Mouse (Mus musculus) olfactory bulb, adult 2 months (tissue): ENCODE data around the gene Plagl1. TPM values are rescaled to one million over a fixed set of nuclear protein-coding genes. Genes with fewer than 3 reads are reported as not detected.

Experiments used
- H3K27ac ChIP-seq: fragments of 200-500 bp; 2 replicates; pipeline ENCODE4 v1.5.1; 2012; ENCODE audit warnings: low read depth, low read length; ENCODE audit not compliant: insufficient read depth
- H3K4me1 ChIP-seq: fragments of 200-500 bp; 2 replicates; pipeline ENCODE4 v1.6.1; 2012; ENCODE audit warnings: low read length; ENCODE audit not compliant: control insufficient read depth, insufficient read depth
- H3K4me3 ChIP-seq: fragments of 200-500 bp; 2 replicates; pipeline ENCODE4 v1.5.1; 2012; ENCODE audit warnings: mild to moderate bottlenecking, low read depth, low read length, moderate library complexity; ENCODE audit not compliant: insufficient read depth
- CTCF ChIP-seq: fragments of 200-500 bp; IDR thresholded peaks from 2 replicates; pipeline ENCODE4 v1.5.1; 2012; ENCODE audit warnings: low read depth, mild to moderate bottlenecking, low read length, moderate library complexity; ENCODE audit not compliant: insufficient read depth
- POLR2A ChIP-seq: fragments of 200-500 bp; IDR thresholded peaks from 2 replicates; pipeline ENCODE4 v1.6.1; 2012; ENCODE audit warnings: mild to moderate bottlenecking, low read depth, low read length, moderate library complexity; ENCODE audit not compliant: insufficient read depth
- whole genome bisulfite sequencing: fragments of 180-500 bp; shearing (Covaris S2); methylation state at CpG from one replicate; pipeline ENCODE4 v1.1.7; 2018; 5-methylcytosine and 5-hydroxymethylcytosine counted together
- polyA plus RNA-seq: library from polyadenylated mRNA; stranded (reverse); fragments of >200 nt; gene quantifications from 2 replicates; pipeline ENCODE4 v1.2.4, GENCODE M21; 2012; ENCODE audit warnings: low replicate concordance; ENCODE audit not compliant: missing spikeins, insufficient read depth, insufficient read length

Plagl1 gene
- polyA plus RNA-seq, 1 experiment, result not detected

- Histone ChIP-seq H3K27ac (no peak overlapping the region), H3K4me3 (no peak overlapping the region), H3K4me1 (peaks cover 1% of the 10 kb centered on the region; the same call in 1 of the 2 replicates)
- no peak for TF ChIP-seq POLR2A
- no peak for TF ChIP-seq CTCF
- WGBS, result 88% methylated on average over 5 of the region's 5 CpGs
Measured at GRCm38 (mm10) chr10:13039637-13040174, 20.6 kb upstream of the Plagl1 start.

GRCm38 (mm10) chr10:13044659-13045058 is 15.6 kb upstream of the Plagl1 start:
- TF ChIP-seq POLR2A (no peak), CTCF (no peak)
- no peak overlapping the region for H3K4me3 ChIP-seq
- H3K27ac ChIP-seq, result no peak overlapping the region
- WGBS, result 28% methylated on average over 11 of the region's 11 CpGs
- peaks cover 4% of the 10 kb centered on the region; the same call in 1 of the 2 replicates for H3K4me1 ChIP-seq

- TF ChIP-seq CTCF (no peak), POLR2A (no peak)
- H3K27ac ChIP-seq, result no peak overlapping the region
- no peak overlapping the region for H3K4me3 ChIP-seq
- H3K4me1 ChIP-seq, result peaks cover 4% of the 10 kb centered on the region; the same call in 1 of the 2 replicates
- 30% methylated on average over 4 of the region's 4 CpGs for WGBS
Measured at GRCm38 (mm10) chr10:13047816-13048215, 12.5 kb upstream of the Plagl1 start.

- Histone ChIP-seq H3K27ac (no peak overlapping the region), H3K4me3 (no peak overlapping the region), H3K4me1 (peaks cover 7% of the 10 kb centered on the region)
- 78% methylated on average over 6 of the region's 6 CpGs for WGBS
- TF ChIP-seq CTCF (no peak), POLR2A (no peak)
Measured at GRCm38 (mm10) chr10:13056863-13057381, 3.4 kb upstream of the Plagl1 start.

GRCm38 (mm10) chr10:13060821-13061671 is 742 bp downstream of the Plagl1 start:
- peaks cover 7% of the 10 kb centered on the region for H3K4me1 ChIP-seq
- no peak overlapping the region for H3K27ac ChIP-seq
- H3K4me3 ChIP-seq, result peak overlapping the region; percentile 29
- TF ChIP-seq CTCF, result no peak
- no peak for TF ChIP-seq POLR2A
- 12% methylated on average over 46 of the region's 46 CpGs for WGBS

- peaks cover 7% of the 10 kb centered on the region for H3K4me1 ChIP-seq
- TF ChIP-seq POLR2A (no peak), CTCF (no peak)
- H3K27ac ChIP-seq, result no peak overlapping the region
- H3K4me3 ChIP-seq, result no peak overlapping the region
- WGBS, result 61% methylated on average over 8 of the region's 8 CpGs
Measured at GRCm38 (mm10) chr10:13062373-13062772, 2.1 kb downstream of the Plagl1 start.

- H3K4me3 ChIP-seq, result no peak overlapping the region
- WGBS, result 55% methylated on average over 7 of the region's 7 CpGs
- H3K4me1 ChIP-seq, result peaks cover 7% of the 10 kb centered on the region
- no peak for TF ChIP-seq POLR2A
- no peak for TF ChIP-seq CTCF
- H3K27ac ChIP-seq, result no peak overlapping the region
Measured at GRCm38 (mm10) chr10:13063457-13063856, 3.2 kb downstream of the Plagl1 start.

GRCm38 (mm10) chr10:13065129-13065752 is 4.9 kb downstream of the Plagl1 start:
- 89% methylated on average over 3 of the region's 3 CpGs for WGBS
- peaks cover 7% of the 10 kb centered on the region for H3K4me1 ChIP-seq
- H3K27ac ChIP-seq, result no peak overlapping the region
- H3K4me3 ChIP-seq, result no peak overlapping the region
- TF ChIP-seq POLR2A (no peak), CTCF (no peak)

- Histone ChIP-seq H3K4me1 (no peaks in the 10 kb centered on the region), H3K27ac (no peak overlapping the region), H3K4me3 (no peak overlapping the region)
- TF ChIP-seq CTCF (no peak), POLR2A (no peak)
- WGBS, result 95% methylated on average over 2 of the region's 2 CpGs
Measured at GRCm38 (mm10) chr10:13071031-13071430, 10.7 kb downstream of the Plagl1 start.
